Mouse (Mus musculus): Measurements from ENCODE around the gene Tmem116.

DNA sequence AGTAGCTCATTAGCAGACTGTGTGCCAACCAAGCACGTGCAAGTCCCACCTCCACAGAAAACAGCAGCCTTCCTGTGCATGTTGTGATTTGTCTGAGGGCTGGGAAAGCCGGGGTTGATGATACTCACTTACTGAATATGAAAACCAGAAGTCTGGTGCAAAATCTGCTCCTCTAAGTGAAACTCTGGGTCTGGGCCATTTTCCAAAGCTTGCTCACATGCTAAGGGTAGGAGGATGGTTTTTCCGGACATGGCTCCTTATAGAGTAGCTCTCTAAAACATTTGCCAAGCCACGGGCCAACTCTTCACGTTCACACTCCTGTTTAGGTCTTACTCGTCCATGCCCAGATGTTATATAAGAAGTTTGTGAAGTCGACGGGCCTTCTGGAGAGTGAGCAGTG, 41.6 kb downstream of the Tmem116 start:
- TF ChIP-seq POU5F1 (IDR thresholded peaks at IDR 0.05; ENCODE audit: borderline replicate concordance, low read length) (no peak), CTCF (conservative IDR thresholded peaks at IDR 0.05; ENCODE audit: low read length) (no peak)

All from E14TG2a.4 (cell line).